Comparison of ENCODE assay signal across 12 mouse cellular contexts in the genomic region with DNA sequence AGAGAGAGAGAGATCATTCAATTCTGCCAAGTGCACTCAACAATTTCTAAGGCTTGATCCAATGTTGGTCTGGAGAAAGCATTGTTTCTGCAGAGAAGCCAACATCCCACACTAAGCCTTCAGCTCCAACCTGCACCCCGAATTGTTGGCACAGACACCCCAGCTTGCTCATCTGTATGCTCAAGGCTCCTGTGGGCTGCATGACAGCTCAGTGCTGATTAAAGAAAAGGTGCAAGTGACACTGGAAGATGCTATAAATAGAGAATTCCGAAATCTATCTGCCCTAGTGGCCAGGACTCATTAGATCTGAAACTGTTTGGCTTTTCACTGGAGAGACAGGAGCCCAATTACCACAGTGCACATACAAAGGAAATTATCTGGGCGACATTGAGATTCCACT.
DNase-seq lines count a peak whose midpoint lies in the region; ATAC-seq lines count a peak whose summit lies in the region.
"Had no signal": no experiment of that assay in that cellular context is flagged by ENCODE, and none has a peak within 500 bp of the region (broad histone marks: within the 10 kb centered on the region; RNA-seq: fewer than 3 reads in every experiment).

No protein-coding gene starts in this region.

- DNase-seq in forebrain, embryonic 10.5 days (ENCODE audit: extremely low spot score, low spot score), result no peak
- DNase-seq in heart, adult 8-10 months (ENCODE audit: low spot score), result no peak
- DNase-seq in neural tube, embryonic 10.5 days (ENCODE audit: extremely low spot score, low spot score), result no peak
- DNase-seq in right cerebral cortex, postnatal 25 days, result peak; percentile 52
- no peak for DNase-seq in lung, postnatal 14 days
- DNase-seq: B cell, adult 2 months; cerebellum, adult 18-20 months; kidney, postnatal 4 days had no signal

- 35% methylated on average over 3 of the region's 3 CpGs for WGBS in forebrain, embryonic 12.5 days
- 47% methylated on average over 3 of the region's 3 CpGs for WGBS in forebrain, embryonic 10.5 days
- 32% methylated on average over 3 of the region's 3 CpGs for WGBS in heart, embryonic 14.5 days
- 59% methylated on average over 3 of the region's 3 CpGs for WGBS in neural tube, embryonic 15.5 days

- no peak for ATAC-seq in forebrain, embryonic 12.5 days (ENCODE audit: low FRiP score)
- no peak for ATAC-seq in heart, embryonic 14.5 days (ENCODE audit: insufficient number of reproducible peaks, insufficient read depth, low FRiP score, low read depth)
- no peak for ATAC-seq in neural tube, embryonic 15.5 days (ENCODE audit: low FRiP score)

- H3K4me1 ChIP-seq in forebrain, embryonic 12.5 days, result peaks cover 29% of the 10 kb centered on the region
- H3K4me1 ChIP-seq in forebrain, embryonic 10.5 days, result peaks cover 28% of the 10 kb centered on the region
- H3K4me1 ChIP-seq in heart, embryonic 14.5 days (ENCODE audit: control insufficient read depth in 2 of 2, insufficient read depth in 2 of 2, low read length in 2 of 2), result peaks cover 19 to 31% of the 10 kb centered on the region in 2 experiments
- H3K4me1 ChIP-seq in neural tube, embryonic 15.5 days, result peaks cover 21% of the 10 kb centered on the region; the same call in 1 of the 2 replicates

- no peak overlapping the region for H3K9ac ChIP-seq in forebrain, embryonic 12.5 days
- no peak overlapping the region for H3K9ac ChIP-seq in heart, embryonic 14.5 days (ENCODE audit: low read length)
- no peak overlapping the region for H3K9ac ChIP-seq in neural tube, embryonic 15.5 days (replicated peaks)
- H3K9ac ChIP-seq: embryonic facial prominence, embryonic 13.5 days had no signal

- no peaks in the 10 kb centered on the region for H3K36me3 ChIP-seq in forebrain, embryonic 12.5 days (replicated peaks)
- H3K36me3 ChIP-seq in forebrain, embryonic 10.5 days (replicated peaks), result no peaks in the 10 kb centered on the region
- no peaks in the 10 kb centered on the region for H3K36me3 ChIP-seq in heart, embryonic 14.5 days (ENCODE audit: control insufficient read depth, insufficient read depth, low read length)
- no peaks in the 10 kb centered on the region for H3K36me3 ChIP-seq in neural tube, embryonic 15.5 days
- H3K36me3 ChIP-seq: embryonic facial prominence, embryonic 13.5 days had no signal

- H3K27ac ChIP-seq in forebrain, embryonic 12.5 days, result 0 out of 2 replicates have a peak overlapping the region, but pooled peaks have one; percentile 36
- no peak overlapping the region for H3K27ac ChIP-seq in forebrain, embryonic 10.5 days
- peak overlapping the region; percentile 57 to 66; a peak in 3 of 4 replicates for H3K27ac ChIP-seq in heart, embryonic 14.5 days (replicated peaks in 1 of 2; ENCODE audit: control insufficient read depth in 1 of 2, insufficient read depth in 1 of 2, low read depth in 2 of 2, low read length in 2 of 2)
- H3K27ac ChIP-seq in neural tube, embryonic 15.5 days (replicated peaks), result peak overlapping the region; percentile 8; the same call in 1 of the 2 replicates

- no peaks in the 10 kb centered on the region for H3K27me3 ChIP-seq in forebrain, embryonic 12.5 days
- H3K27me3 ChIP-seq in forebrain, embryonic 10.5 days (ENCODE audit: poor library complexity, severe bottlenecking), result no peaks in the 10 kb centered on the region
- no peaks in the 10 kb centered on the region for H3K27me3 ChIP-seq in heart, embryonic 14.5 days (ENCODE audit: control insufficient read depth, insufficient read depth, low read length)
- H3K27me3 ChIP-seq in neural tube, embryonic 15.5 days (replicated peaks), result no peaks in the 10 kb centered on the region
- H3K27me3 ChIP-seq: embryonic facial prominence, embryonic 13.5 days had no signal

- no peak overlapping the region for H3K4me2 ChIP-seq in forebrain, embryonic 12.5 days
- 0 out of 2 replicates have a peak overlapping the region, but pooled peaks have one; percentile 7 for H3K4me2 ChIP-seq in heart, embryonic 14.5 days (ENCODE audit: low read length)
- no peak overlapping the region for H3K4me2 ChIP-seq in neural tube, embryonic 15.5 days
- H3K4me2 ChIP-seq: embryonic facial prominence, embryonic 13.5 days had no signal

- H3K4me3 ChIP-seq in forebrain, embryonic 12.5 days (replicated peaks), result no peak overlapping the region
- no peak overlapping the region for H3K4me3 ChIP-seq in forebrain, embryonic 10.5 days
- H3K4me3 ChIP-seq in heart, embryonic 14.5 days (ENCODE audit: control insufficient read depth in 1 of 2, insufficient read depth in 1 of 2, low read depth in 1 of 2, low read length in 2 of 2), result no peak overlapping the region
- no peak overlapping the region for H3K4me3 ChIP-seq in neural tube, embryonic 15.5 days (replicated peaks)
- H3K4me3 ChIP-seq: embryonic facial prominence, embryonic 13.5 days had no signal

- H3K9me3 ChIP-seq in forebrain, embryonic 12.5 days, result no peaks in the 10 kb centered on the region
- no peaks in the 10 kb centered on the region for H3K9me3 ChIP-seq in forebrain, embryonic 10.5 days
- no peaks in the 10 kb centered on the region for H3K9me3 ChIP-seq in heart, embryonic 14.5 days (ENCODE audit: control insufficient read depth, low read length)
- no peaks in the 10 kb centered on the region for H3K9me3 ChIP-seq in neural tube, embryonic 15.5 days (replicated peaks)
- H3K9me3 ChIP-seq: embryonic facial prominence, embryonic 13.5 days had no signal
